Mouse (Mus musculus): ENCODE results near the gene Eef1akmt1.
A peak's percentile ranks its signal among the peaks of the same experiment; 100 is the strongest.

Eef1akmt1 gene

DNA sequence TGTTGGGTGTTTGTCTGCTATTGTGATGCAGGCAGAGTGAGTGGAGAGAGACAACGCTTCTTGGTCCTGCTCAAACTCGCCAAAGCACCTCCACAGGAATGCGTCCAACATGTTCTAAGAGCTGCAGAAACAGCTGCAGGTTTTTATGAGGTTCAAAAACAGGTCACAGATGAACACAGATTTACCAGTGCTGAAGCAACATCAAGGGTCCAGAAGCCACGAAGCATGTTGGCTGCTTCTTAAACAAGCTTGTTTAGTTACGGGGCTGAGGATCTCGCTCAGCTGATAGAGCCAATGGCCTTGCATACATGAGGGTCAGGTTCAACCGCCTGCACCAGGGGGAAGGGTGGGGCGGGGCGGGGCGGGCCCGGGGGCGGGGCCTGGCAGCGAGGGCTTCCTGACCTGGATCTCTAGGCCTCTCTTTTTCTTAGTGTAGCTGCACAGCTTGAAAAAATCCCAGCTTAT is 24.8 kb downstream of the Eef1akmt1 start:
- no peak for ATAC-seq (ENCODE audit: low TSS enrichment)

DNA sequence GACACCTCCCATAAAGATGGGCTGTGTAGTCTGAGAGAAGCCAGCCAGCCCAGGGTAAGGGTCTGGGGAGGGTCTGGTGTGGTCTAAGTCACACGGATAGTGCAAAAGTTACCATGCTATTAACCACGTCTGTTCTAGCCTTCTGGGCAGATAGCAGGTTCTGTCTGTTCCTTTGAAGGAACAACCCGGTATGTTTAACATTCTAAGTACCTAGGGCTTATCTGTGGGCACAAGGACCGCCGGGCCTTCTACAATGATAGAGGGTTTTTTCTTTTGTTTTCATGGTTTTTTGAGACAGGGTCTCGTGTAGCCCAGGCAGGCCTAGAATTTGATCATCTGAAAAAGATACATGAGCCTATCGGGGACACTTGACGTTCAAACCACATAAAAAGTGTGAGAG is 25.3 kb downstream of the Eef1akmt1 start:
- ATAC-seq (ENCODE audit: low TSS enrichment) = no peak

DNA sequence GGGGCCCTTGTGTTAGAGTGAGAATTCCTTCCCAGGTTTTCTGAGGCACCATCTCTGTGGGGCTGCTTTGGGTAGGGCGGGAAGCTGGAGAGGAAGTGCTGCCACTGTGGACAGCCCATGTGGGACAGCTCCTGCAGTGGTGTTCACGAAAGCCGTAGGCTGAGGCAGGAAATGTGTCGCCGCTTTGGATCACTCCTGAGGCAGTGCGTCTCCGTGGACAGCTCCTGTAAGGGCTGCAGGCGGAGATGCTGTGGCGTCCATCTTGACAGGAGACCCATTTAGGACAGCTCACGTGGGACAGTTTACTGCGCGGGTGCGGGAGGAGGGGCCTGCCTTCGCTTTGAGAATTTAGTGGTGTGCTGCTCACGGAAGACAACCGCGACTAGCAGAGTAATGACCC is 25.9 kb downstream of the Eef1akmt1 start:
- ATAC-seq (ENCODE audit: low TSS enrichment) = no peak

DNA sequence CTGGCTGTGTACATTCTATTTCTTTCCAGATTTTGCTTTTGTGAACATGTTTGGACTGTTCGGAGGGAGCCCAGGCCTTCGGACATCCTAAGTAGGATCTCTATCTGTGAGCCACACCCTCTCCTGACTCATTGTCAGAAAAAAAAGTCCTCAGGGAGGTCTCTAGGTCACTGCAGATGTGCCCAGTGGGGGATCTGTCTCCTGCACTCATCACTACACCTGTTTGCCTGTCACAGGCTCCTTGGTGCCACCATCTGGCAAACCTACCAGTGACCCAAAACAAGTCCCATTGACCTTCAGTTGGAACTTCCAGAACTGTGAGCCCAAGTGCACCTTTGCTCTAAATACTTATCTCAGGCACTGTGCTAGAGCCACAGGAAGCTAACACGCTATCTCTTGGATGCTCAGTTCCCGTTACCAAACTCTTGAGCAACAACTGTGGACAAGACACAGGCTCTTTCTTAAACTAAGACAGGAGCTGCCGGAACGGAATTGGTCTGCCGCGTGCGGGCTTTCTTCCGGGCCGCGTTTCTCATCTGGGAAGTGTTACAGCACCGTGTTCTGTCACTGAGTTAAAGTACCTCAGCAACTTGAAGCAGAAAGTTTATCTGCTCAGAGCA is 27.9 kb downstream of the Eef1akmt1 start:
- ATAC-seq (ENCODE audit: low TSS enrichment) = no peak

DNA sequence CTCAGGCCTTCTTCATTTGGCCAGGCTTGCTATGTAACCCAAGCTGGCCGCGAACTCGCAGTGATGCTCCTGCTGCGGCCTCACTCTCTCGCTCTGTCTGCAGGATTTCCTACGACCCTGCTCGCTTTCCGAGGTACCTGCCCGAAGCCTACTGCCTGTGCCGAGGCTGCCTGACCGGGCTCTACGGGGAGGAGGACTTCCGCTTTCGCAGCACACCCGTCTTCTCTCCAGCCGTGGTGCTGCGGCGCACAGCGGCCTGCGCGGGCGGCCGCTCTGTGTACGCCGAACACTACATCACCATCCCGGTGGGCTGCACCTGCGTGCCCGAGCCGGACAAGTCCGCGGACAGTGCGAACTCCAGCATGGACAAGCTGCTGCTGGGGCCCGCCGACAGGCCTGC is 29.2 kb downstream of the Eef1akmt1 start:
- no peak for ATAC-seq (ENCODE audit: low TSS enrichment)

DNA sequence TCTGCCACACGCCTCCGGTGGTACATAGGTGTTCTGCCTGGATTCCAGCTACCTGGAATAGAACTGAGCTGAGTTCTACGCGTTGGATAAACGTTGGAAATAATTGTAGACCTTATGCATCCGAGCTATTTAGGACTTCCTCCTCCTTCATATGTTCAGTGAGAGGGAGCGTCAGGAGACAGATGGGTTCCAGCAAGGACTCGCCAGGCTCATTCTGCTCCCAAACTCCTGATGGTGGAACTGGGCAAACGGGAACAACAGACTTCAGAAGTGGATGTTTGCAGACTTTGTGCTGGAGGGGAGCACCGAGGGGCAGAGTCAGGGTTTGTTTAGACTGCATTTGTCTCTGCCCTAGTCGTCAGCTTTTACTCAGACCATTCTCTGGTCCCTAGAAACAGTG is 30.7 kb downstream of the Eef1akmt1 start:
- ATAC-seq (ENCODE audit: low TSS enrichment) = peak; percentile 82

DNA sequence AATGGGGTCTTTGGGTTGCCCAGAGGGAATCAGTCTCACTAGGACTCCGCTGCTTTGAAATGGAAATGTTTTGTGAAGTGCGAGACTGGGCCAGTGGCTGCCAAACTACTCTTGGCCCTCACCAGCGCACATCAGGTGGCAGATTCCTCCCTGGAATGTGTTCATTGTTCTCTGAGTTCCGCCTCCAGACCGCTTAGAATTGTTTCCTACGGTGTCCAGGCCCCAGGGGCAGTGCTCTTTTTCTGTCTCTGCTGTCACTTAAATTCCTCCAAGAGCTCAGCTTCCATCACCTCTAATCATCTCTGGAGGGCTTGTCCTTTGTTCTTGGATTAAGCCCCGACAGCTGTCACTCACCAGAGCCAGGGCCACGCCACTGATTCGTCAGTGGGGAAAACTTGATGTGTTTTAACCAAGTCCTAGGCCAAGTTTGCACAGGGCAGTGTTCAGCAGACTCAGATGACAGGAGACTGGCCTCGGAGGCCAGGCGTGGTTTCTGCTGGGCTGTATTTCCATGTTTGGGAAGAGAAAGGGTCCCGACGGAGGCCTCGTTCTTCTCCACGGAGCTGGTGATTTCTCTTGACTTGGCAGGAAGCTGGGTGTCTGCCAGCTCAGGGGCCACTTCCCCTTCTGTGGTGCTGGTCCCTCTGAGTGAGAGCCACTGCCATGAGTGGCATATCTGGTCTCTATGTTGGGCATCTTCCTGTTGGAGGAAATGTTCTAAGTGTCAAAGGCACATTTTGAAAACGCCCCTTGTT is 34.0 kb downstream of the Eef1akmt1 start:
- no peak for ATAC-seq (ENCODE audit: low TSS enrichment)

DNA sequence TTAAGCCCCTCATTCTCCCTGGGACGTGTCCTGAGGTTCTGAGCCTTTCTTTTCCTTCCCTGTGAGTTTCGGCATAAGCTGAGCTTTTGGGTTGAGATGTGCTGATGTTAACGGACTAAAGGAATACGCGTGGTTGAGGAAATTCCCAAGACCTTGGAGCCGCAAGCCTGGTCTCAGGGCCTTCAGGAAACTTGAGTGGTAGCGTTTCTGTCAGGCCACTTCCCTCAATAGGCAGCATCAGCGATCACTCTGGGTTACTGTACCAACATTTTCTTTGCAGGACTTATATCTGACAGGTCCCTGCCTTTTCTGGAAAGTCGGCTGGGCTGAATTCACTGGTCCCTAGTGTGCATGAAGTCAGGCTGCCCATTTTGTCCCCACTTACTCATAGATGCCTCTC is 34.6 kb downstream of the Eef1akmt1 start:
- ATAC-seq (ENCODE audit: low TSS enrichment) = no peak

DNA sequence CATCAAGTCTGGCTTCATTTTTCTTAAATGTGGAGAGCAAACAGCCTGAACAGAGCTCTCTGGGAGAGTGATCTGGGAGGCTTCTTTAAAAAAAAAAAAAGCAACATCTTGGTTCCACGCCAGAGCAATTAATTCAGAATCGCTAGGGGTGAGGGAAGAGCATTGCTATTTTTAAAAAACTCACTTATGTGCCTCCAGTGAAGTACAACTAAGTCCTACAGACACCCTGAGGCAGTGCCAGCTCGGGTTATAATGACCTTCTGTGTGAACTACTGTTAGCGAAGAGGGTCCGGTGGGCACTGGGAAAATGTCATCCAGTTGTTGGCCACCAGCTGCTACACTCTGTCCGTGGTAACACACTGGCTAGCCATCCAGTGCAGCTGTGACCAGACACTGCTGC is 35.8 kb downstream of the Eef1akmt1 start:
- ATAC-seq (ENCODE audit: low TSS enrichment) = 0 out of 2 replicates have a peak, but pooled peaks have one; percentile 24

DNA sequence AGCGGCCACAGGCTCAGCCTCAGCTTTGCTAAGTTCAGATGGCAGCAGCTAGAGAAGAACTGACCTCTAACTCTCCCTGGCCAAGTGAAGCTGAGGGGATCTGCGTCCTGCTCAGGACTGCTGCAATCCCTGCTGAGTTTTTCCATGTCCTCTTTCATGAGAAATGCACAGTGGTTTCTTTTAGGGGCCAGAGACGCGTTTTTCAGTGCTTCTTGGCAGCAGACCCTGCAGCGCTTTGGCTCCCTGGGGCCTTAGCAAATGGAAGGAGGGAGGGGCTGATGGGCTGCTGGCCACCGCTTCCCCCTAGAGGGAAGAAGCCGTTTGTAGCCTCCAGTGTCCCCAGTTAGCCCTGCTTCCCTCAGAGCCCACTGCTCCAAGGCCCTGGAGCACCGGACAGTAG is 36.5 kb downstream of the Eef1akmt1 start:
- 0 out of 2 replicates have a peak, but pooled peaks have one; percentile 3 for ATAC-seq (ENCODE audit: low TSS enrichment)

DNA sequence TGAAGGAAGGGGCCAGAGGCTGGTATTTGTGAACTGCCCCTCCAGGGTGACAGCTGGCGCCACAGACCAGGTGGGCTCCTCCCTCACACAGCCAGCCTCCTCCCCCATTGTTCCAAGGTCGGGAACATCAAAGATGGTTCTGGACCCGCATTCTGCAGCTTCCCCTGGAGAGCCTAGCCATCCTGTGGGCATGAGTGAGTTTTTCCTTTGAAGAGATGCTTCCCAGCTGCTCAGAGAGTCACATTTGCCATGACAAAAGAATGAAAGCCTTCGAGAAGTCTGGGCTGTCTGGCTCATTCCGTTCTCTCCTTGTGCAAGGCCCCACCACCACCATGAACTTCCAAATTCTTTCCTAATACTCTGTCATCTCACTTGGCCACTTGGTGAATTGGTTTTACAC is 37.1 kb downstream of the Eef1akmt1 start:
- ATAC-seq (ENCODE audit: low TSS enrichment) = no peak

DNA sequence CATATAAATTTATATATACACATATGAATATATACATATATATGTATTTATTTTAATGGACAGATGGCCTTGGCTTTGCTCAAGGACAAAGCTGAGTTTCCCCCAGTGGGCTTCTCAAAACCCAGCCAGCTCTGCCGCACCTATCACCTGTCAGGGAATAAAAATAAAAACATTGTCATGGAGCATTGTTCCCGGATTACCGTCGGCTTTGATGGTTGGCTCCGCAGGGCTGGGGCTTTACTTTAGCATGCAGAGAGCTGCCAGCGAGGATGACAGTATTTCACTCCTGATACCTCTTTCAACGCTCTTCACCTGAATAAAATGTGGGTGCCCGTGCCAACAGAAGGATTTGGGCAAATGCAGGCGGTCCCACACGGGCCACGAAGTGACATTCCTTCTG is 37.6 kb downstream of the Eef1akmt1 start:
- ATAC-seq (ENCODE audit: low TSS enrichment) = no peak

DNA sequence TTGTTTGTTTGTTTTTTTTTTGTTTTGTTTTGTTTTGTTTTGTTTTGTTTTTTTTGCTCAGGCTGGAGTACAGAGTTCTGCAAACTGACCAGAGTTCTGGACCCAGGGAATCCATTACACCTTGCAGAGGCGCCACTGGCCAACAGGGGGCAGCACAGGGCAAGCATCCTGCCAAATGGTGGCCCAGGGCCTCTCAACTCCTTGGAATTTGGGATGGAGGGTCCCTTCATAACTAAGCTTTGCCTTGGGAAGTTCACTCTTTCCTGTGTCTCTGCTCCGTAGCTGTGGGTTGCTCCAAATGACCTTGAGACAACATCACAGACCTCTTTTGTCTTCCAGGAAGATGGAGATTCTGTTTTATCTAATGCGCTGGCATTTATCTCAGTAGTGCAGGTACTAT is 38.2 kb downstream of the Eef1akmt1 start:
- no peak for ATAC-seq (ENCODE audit: low TSS enrichment)

DNA sequence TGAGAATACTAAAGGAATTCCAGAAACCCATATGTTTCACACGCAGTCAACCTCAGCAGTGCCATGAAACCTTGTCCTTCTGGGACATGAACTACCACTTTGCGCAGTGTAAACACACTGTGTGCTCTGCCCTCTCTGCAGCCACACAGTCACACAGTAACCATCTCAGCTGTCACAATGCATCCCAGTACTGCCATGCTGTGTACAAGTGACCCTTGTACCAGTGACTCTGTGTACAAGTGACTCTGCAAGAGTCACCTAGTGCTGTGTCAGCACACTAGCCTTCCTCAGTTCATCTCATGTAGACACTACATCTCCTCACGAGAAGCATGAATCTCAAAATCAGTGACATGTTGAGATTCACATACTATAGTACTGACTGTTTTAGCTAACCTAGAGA is 38.8 kb downstream of the Eef1akmt1 start:
- no peak for ATAC-seq (ENCODE audit: low TSS enrichment)

DNA sequence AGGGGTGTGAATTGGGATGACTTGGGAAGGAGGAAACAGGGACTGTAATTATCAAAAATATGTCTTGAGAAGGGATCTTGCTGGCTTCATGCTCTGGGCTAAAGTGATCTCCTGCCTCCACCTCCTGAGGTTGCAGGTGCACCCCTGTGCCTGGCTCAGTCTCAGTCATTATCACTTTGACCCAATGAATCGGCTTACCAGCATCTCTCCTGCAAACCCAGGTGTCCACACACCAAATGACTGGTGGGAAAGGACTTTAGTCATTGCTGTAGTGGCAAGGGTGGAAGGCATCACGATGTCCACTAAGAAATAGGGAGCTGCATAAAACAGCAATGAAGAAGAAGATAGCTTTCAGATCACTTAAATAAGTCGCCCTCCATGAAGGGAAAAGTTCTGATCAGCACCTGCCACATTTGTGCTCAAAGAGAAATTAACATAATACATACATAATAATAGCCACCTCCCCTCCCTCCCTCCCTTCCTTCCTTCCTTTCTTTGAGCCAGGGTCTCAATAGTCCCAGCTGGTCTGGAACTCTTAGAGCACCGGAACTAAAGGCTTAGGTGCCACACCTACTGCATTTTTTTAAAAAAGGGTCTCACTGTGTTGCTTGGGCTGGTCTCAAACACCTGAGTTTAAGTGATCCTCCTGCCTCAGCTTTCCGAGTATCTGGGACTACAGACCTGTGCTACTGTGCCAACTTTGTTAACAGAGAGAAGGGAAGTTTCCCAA is 41.5 kb downstream of the Eef1akmt1 start:
- ATAC-seq (ENCODE audit: low TSS enrichment) = no peak

DNA sequence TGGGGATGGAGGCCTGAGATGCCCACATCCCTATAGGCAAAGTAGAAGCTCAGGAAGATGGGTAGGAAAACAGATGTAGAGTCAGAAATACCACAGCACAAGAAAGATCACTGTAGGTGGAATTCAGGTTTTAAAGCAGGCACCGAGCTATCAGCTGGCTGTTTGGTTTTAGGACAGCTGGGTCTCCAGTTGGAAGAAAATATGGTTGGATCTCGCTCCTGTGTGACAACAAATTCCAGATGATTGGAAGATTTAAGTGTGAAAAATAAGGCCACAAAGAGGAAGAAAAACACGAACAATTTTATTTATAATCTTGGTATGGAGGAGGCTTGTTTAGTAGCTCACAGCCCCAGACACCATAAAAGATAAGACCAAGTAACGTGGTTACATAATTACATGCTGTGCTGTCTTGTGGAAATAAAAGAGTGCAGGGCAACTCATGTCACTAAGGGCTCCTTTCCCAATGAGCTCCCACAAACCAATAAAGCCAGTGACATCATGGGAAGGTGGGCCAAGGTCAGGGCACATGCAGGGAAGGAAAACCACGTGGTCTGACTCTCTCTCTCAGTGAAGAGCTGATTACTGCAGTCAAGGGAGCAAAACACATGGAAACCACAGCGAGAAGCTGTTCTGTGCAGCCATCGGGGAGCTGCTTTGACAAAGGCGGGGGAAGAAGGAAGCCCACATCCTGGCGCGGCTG is 42.2 kb downstream of the Eef1akmt1 start:
- ATAC-seq (ENCODE audit: low TSS enrichment) = peak; percentile 53

DNA sequence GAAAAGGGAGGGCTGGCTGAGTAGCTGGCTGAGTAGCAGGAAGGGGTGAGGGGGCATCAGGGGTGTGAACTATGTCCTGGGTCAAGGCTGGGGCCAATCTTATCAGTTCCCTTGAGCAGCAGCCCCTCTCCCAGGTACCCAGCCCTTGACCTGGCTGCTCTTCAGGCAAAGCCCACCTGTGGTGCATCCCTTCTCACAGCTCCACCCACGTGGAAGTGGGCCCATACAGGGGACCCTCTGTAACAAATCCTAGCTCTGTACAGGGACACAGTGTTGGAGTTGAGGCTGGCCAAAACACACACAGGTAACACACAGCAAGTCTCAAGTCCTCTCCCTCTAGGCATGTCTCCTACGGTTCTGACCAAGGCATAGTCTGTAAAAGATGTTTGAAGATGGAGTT is 43.8 kb downstream of the Eef1akmt1 start:
- ATAC-seq (ENCODE audit: low TSS enrichment) = no peak

DNA sequence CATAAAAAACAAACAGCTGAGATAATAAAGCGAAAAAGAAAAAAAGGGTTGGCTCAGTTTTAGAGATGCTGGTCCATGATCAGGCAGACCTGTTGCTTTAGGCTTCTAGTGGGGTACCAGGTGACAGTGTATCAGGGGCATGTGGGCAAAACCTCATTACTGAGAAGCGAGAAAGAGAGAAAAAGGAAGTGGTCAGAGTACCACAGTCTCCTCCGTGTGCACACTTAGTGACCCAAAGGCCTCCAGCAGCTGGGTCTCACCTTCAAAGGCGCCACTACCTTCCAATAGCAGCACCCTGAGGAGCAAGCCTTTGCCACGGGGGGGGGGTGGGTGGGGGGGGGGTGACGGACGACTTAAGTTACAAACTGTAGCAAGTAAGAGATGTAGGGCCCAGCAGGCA is 44.3 kb downstream of the Eef1akmt1 start:
- no peak for ATAC-seq (ENCODE audit: low TSS enrichment)

DNA sequence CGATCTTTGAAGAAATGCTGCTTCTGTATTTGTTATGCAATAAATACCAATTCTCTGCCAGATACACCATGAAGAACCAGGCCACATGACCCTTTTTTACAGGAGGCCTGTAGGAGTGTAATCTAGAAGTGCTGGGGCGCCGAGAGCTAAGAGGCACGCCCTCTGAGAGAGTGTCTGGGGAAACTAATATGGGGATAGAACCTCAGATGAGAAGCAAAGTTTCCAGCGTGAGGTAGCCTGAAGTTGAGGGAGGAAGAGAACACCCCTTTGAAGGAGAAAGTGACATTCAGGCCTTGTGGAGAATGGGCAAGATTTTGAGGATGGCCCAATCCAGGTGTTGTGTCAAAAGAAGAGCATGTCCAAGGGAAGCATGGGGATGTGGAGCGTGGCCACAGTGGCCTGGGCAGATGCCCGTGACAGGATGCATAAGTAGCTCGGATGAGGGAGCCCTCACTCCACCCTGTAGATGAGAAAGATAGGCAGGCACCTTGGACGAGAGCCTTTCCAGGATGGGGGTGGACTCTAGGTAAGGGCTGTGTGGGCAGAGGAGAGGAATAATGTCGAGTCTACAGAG is 45.3 kb downstream of the Eef1akmt1 start:
- ATAC-seq (ENCODE audit: low TSS enrichment) = no peak; the same call in 1 of the 2 replicates

DNA sequence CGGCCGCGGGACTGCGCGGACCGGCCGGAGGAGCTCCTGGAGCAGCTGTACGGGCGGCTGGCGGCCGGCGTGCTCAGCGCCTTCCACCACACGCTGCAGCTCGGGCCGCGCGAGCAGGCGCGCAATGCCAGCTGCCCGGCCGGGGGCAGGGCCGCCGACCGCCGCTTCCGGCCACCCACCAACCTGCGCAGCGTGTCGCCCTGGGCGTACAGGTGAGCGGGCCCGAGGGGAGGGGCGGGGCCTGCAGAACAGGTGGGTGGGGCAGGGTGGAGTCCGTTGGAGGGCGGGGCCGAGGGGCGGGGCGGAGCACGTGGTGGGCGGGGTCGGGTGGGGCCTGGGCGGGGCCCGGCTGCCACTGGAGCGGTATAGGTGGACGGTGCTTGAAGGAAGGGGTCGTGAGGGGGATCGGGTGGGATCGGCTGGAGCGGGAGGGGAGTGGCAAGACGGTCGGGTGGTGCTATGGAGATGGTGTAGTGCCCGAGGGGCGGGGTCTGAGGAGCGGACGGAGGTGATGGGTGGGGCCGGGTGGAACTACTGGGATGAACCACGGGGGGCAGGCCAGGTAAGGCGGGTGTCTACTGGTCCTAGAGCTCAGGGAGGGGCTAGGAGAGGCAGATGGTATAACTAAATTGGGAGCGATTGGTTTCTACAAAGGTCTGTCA is 45.9 kb downstream of the Eef1akmt1 start:
- peak; percentile 48 for ATAC-seq (ENCODE audit: low TSS enrichment)

DNA sequence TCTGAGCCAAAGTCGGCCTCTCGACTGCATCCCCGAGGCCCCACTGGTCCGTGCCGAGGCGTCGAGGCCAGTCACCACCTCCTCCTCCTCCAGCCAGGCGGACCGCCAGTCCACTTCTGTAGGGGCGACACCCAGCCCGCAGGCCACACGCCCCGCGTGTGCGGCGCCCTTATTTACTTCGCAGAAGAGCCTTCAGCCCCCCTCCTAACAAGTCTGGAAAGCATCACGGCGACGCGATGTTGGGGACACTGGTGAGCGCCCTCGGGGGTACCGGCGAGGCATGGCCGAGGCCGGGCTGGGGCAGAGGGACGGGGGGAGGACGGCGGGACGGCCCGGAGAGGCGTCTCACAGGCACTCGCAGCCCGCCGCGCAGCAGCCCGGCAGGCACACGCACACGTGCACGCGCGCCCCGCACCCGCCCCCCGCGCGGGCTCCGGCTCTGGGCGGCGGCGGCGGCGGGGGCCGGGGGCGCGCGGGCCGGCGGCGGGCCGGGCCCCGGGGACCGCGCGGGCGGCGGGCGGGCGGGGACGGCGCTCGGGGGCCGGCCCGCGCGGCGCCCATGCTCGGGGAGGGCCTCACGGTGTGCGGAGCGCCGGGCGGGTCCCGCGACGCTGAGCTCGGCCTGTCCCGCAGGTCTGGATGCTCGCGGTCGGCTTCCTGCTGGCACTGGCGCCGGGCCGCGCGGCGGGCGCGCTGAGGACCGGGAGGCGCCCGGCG is 46.6 kb downstream of the Eef1akmt1 start, which contains the start of gene Il17d:
Il17d (plus strand) TSS at position 107 of the 717 bp plus-strand sequence.
- peak; percentile 9 for ATAC-seq (ENCODE audit: low TSS enrichment)
